Mouse (Mus musculus): ENCODE measurements at regions not wholly inside any gene's neighbourhood (a gene's known extent, or its start where the extent isn't known, plus 50 kb on each side); places are given as distances from the start of the nearest gene placed in this dataset.

DNA sequence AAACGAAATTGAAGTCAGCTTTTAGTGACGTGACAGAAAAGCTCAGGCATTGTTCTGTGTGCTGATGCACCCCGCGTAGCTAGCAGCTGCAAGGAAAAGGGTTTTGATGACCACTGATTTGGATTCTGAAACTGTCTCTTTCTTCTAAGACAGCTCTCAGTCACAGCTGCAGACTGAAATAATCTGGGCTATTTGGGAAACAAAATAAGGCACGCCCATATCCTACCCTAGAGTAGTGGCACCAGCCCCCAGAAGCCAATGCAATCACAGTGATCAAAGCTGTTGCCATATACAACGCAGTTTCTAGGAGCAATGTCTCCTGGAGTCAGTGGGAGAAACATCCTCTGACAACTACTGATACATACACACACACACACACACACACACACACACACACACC, 157.9 kb upstream of the Fbxl17 start:
- no peak for TF ChIP-seq CTCF (conservative IDR thresholded peaks at IDR 0.05; ENCODE audit: low read length)
- no peak for TF ChIP-seq NANOG (IDR thresholded peaks at IDR 0.05; ENCODE audit: borderline replicate concordance, low read length)
- TF ChIP-seq POU5F1 (IDR thresholded peaks at IDR 0.05; ENCODE audit: borderline replicate concordance, low read length): no peak
